Mouse (Mus musculus) stomach, embryonic 16.5 days (tissue): ENCODE data around the gene Stoml1. TPM values are rescaled to one million over a fixed set of nuclear protein-coding genes. Genes with fewer than 3 reads are reported as not detected.

Experiments
- ATAC-seq: fragments of 200-750 bp; cut with Nextera tagmentation; 2 replicates; pipeline ENCODE4 v1.8.0; 2017; ENCODE audit warnings: moderate number of reproducible peaks, moderate TSS enrichment; ENCODE audit not compliant: insufficient read depth, low FRiP score
- H3K27ac ChIP-seq: fragments of 300-500 bp; sonication (generic); 2 replicates; pipeline ENCODE4 v1.5.1; 2014; ENCODE audit warnings: low read length
- H3K27me3 ChIP-seq: fragments of 300-500 bp; sonication (generic); 2 replicates; pipeline ENCODE4 v1.6.1; 2014; ENCODE audit warnings: low read length, control low read depth, mixed read lengths; ENCODE audit not compliant: control insufficient read depth, insufficient read depth
- H3K36me3 ChIP-seq: fragments of 300-500 bp; sonication (generic); 2 replicates; pipeline ENCODE4 v1.6.1; 2014; ENCODE audit warnings: low read length; ENCODE audit not compliant: control insufficient read depth, insufficient read depth
- H3K4me1 ChIP-seq: fragments of 300-500 bp; sonication (generic); 2 replicates; pipeline ENCODE4 v1.6.1; 2014; ENCODE audit warnings: low read length, control low read depth, mixed read lengths; ENCODE audit not compliant: control insufficient read depth, insufficient read depth
- H3K4me2 ChIP-seq: fragments of 300-500 bp; sonication (generic); 2 replicates; pipeline ENCODE4 v1.6.1; 2014; ENCODE audit warnings: low read depth, low read length, mixed read lengths
- H3K4me3 ChIP-seq: fragments of 300-500 bp; sonication (generic); replicated peaks from 2 replicates; pipeline ENCODE4 v1.5.1; 2014; ENCODE audit warnings: mild to moderate bottlenecking, low read length
- H3K9ac ChIP-seq: fragments of 300-500 bp; sonication (generic); 2 replicates; pipeline ENCODE4 v1.6.1; 2014; ENCODE audit warnings: low read length
- H3K9me3 ChIP-seq: fragments of 300-500 bp; sonication (generic); replicated peaks from 2 replicates; pipeline ENCODE4 v1.6.1; 2016; ENCODE audit warnings: low read length, control low read depth; ENCODE audit not compliant: control insufficient read depth
- WGBS: fragments of 180-500 bp; shearing (Covaris S2); extraction: QIAGEN DNeasy Blood & Tissue Kit; methylation state at CpG from one replicate; pipeline ENCODE4 v1.1.7; 2014; 5-methylcytosine and 5-hydroxymethylcytosine counted together
- polyA plus RNA-seq: library from polyadenylated mRNA; unstranded; fragments of >200 nt; fragmentation: Nextera tagmentation; extraction: Ambion mirVana; gene quantifications from 2 replicates; pipeline ENCODE4 v1.2.1, GENCODE M21; 2015

The Stoml1 gene
- polyA plus RNA-seq, 1 experiment from 2014 or later, result 26.0 TPM

GRCm38 (mm10) chr9:58275115-58275774 is 22.3 kb downstream of the Stoml1 start:
- peak overlapping the region; percentile 31 for H3K4me2 ChIP-seq
- H3K27ac ChIP-seq, result peak overlapping the region; percentile 83
- H3K4me1 ChIP-seq, result peaks cover 16% of the 10 kb centered on the region
- no peaks in the 10 kb centered on the region for H3K27me3 ChIP-seq
- peak overlapping the region; percentile 51; the same call in 1 of the 2 replicates for H3K9ac ChIP-seq
- no peaks in the 10 kb centered on the region for H3K36me3 ChIP-seq
- H3K4me3 ChIP-seq, result no peak overlapping the region
- 18% methylated on average over 8 of the region's 8 CpGs for WGBS
- no peaks in the 10 kb centered on the region for H3K9me3 ChIP-seq
- peak; percentile 87 for ATAC-seq

- no peaks in the 10 kb centered on the region for H3K9me3 ChIP-seq
- ATAC-seq, result no peak
- peak overlapping the region; percentile 31 for H3K4me2 ChIP-seq
- no peak overlapping the region for H3K9ac ChIP-seq
- no peak overlapping the region for H3K4me3 ChIP-seq
- H3K27me3 ChIP-seq, result no peaks in the 10 kb centered on the region
- peak overlapping the region; percentile 83 for H3K27ac ChIP-seq
- H3K36me3 ChIP-seq, result no peaks in the 10 kb centered on the region
- WGBS, result 75% methylated on average over 3 of the region's 3 CpGs
- peaks cover 18% of the 10 kb centered on the region for H3K4me1 ChIP-seq
Observed at GRCm38 (mm10) chr9:58275797-58276196, 22.8 kb downstream of the Stoml1 start.

DNA sequence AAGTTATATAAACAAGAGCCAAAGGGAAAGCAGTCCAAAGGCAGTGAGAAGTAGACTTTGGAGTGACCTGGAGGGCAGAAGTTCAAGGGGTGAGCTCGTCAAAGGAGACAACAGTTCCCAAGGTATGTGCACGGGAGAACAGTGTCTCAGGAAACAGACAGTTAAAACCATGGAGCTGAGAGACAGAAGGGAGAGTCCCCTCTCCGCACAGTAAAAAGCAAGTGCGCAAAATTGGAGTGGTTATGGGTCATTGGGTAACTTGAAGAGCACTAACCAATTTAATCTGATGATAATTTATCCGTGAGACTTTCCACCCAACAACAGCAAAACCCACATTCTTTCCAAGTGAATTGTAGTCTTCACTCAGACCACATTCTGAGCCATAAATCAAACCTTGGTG is 23.4 kb downstream of the Stoml1 start:
- 68% methylated on average over 5 of the region's 5 CpGs for WGBS
- no peak overlapping the region for H3K9ac ChIP-seq
- no peaks in the 10 kb centered on the region for H3K27me3 ChIP-seq
- H3K36me3 ChIP-seq, result no peaks in the 10 kb centered on the region
- peaks cover 18% of the 10 kb centered on the region for H3K4me1 ChIP-seq
- ATAC-seq, result no peak
- H3K27ac ChIP-seq, result no peak overlapping the region
- no peak overlapping the region for H3K4me3 ChIP-seq
- H3K4me2 ChIP-seq, result no peak overlapping the region
- no peaks in the 10 kb centered on the region for H3K9me3 ChIP-seq

DNA sequence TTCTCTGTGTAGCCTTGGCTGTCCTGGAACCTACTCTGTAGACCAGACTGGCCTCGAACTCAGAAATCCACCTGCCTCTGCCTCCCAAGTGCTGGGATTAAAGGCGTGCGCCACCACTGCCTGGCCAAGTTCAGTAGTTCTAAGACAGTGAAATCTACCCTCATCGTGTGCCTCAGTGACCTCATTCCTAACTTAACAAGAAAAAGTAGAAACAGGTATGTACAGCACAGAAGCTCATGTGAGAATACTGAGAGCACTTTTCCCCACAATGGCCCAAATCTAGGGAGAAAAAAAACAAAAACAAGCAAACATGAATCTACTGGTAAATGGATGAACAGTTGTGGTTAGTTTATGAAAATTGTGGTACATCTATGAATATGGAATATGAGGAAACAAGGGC is 25.3 kb downstream of the Stoml1 start:
- Histone ChIP-seq H3K4me3 (no peak overlapping the region), H3K36me3 (no peaks in the 10 kb centered on the region), H3K9ac (no peak overlapping the region), H3K27ac (no peak overlapping the region), H3K27me3 (no peaks in the 10 kb centered on the region), H3K4me2 (no peak overlapping the region), H3K9me3 (no peaks in the 10 kb centered on the region), H3K4me1 (peaks cover 18% of the 10 kb centered on the region)
- ATAC-seq, result no peak
- 93% methylated on average over 4 of the region's 4 CpGs for WGBS

GRCm38 (mm10) chr9:58278821-58279723 is 26.1 kb downstream of the Stoml1 start:
- Histone ChIP-seq H3K36me3 (no peaks in the 10 kb centered on the region), H3K9me3 (no peaks in the 10 kb centered on the region), H3K27me3 (no peaks in the 10 kb centered on the region), H3K9ac (no peak overlapping the region), H3K27ac (no peak overlapping the region), H3K4me2 (no peak overlapping the region), H3K4me3 (no peak overlapping the region), H3K4me1 (peaks cover 18% of the 10 kb centered on the region)
- 68% methylated on average over 4 of the region's 4 CpGs for WGBS
- ATAC-seq, result no peak

DNA sequence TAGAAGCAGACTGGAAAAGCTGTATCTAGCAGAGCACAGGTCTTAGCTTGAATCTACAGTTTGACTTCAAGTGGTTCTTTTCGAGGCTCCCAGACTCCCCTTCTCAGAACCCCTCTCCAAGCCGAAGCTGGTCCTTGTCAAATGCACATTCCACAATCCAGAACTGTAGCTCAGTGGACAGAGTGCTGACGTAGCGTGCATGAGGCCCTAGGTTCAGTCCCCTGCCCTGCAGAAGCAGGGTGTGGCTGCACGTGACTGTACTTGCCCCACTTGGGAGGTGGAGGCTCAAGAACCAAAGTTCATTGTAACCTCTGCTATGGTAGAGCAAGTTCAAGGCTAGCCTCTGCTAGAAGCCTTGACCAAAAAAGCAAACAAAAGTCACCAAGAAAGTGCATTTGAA is 26.8 kb downstream of the Stoml1 start:
- WGBS, result 47% methylated on average over 5 of the region's 5 CpGs
- H3K27ac ChIP-seq, result no peak overlapping the region

DNA sequence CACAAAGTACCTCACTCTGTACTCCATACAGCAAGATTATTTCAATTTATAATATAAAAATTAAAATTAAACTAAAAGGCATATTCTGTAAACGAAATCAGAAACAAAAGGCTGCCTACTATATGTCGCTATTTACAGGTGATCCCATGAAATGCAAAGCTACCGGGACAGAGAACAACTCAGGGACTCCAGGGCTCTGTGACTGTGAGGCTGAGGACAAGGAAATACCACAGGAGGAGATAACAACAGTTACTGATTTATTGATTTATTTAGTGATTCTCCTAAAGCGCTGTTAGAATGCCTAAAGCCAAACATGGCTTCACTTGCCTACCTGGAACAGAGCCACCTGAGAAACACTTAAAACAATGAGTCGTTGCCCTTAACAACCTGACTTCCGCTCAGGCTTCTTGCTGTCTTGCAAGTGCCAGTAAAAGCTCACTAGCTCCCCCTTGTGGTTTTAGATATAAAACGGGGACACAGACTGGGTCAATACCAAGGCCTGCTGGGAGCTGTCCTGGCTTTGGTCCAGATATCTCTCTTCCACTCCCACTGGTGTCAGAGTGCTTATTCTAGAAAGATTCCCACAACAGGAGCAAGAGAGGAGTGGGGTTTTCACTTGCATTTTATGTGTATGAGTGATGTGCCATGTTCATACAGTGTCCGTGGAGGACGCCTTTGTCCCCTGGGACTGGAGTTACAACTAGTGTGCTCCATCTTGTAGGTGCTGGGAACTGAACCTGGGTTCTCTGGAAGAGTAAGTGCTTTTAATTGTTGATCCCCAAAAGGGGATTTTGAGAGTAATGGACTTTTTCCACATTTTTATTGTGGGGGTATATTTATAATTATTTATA is 27.5 kb downstream of the Stoml1 start:
- 38% methylated on average over 9 of the region's 9 CpGs for WGBS
- Histone ChIP-seq H3K4me3 (no peak overlapping the region), H3K27ac (no peak overlapping the region), H3K9me3 (no peaks in the 10 kb centered on the region), H3K27me3 (no peaks in the 10 kb centered on the region), H3K9ac (no peak overlapping the region), H3K36me3 (no peaks in the 10 kb centered on the region), H3K4me2 (no peak overlapping the region), H3K4me1 (peaks cover 7% of the 10 kb centered on the region)
- ATAC-seq, result peak; percentile 58

More for the DNA sequence above, 26.8 kb downstream of the Stoml1 start:
- peak; percentile 61; the same call in 1 of the 2 replicates for ATAC-seq
- Histone ChIP-seq H3K4me3 (no peak overlapping the region), H3K27me3 (no peaks in the 10 kb centered on the region), H3K36me3 (no peaks in the 10 kb centered on the region), H3K4me1 (peaks cover 14% of the 10 kb centered on the region), H3K9me3 (no peaks in the 10 kb centered on the region), H3K4me2 (no peak overlapping the region), H3K9ac (no peak overlapping the region)

GRCm38 (mm10) chr9:58281597-58281996 is 28.6 kb downstream of the Stoml1 start:
- H3K36me3 ChIP-seq, result no peaks in the 10 kb centered on the region
- H3K27me3 ChIP-seq, result no peaks in the 10 kb centered on the region
- peaks cover 3% of the 10 kb centered on the region; the same call in 1 of the 2 replicates for H3K4me1 ChIP-seq
- ATAC-seq, result no peak
- H3K4me2 ChIP-seq, result no peak overlapping the region
- H3K9ac ChIP-seq, result no peak overlapping the region
- H3K9me3 ChIP-seq, result no peaks in the 10 kb centered on the region
- WGBS, result 56% methylated on average over 3 of the region's 3 CpGs
- no peak overlapping the region for H3K27ac ChIP-seq
- no peak overlapping the region for H3K4me3 ChIP-seq
